ENCODE assay signal across 10 mouse cellular contexts in the genomic region with DNA sequence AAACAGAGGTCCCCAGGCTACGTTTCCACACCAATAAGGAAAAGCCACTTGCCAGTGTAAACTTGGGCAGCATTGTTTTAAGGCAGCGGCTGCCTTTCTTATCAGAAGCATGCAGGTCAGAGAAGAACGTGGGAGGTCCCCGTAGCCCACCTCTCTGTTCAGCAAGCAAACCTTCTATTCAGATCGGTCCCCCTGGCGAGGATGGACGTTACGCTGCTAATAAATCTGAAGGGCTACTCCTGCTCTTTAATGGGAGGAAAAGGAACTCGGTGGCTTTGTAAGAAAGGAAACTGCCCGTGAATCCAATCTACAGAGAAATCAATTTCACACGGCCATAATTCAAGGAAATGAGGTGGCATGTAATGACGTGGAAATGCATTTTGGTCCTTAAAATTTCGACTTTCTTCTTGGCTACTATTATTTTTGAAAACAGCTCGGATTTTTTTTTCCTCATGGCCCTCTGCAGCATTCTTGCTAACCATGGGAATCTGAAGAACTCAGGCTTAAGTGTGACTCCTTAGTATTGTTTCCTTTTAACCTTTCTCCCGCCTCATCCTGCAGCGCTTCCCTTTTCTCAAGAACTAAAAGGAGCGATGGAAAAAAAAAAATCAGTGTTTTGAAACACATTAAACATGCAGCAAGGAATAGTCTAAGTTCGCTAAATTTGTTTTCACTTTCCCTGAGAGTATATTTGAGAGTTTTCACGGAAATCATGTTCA. TPM values are rescaled to one million over a fixed set of nuclear protein-coding genes. Genes with fewer than 3 reads are reported as not detected.
DNase-seq lines count a peak whose midpoint lies in the region; ATAC-seq lines count a peak whose summit lies in the region.
"Had no signal": no experiment of that assay in that cellular context is flagged by ENCODE, and none has a peak within 500 bp of the region (broad histone marks: within the 10 kb centered on the region; RNA-seq: fewer than 3 reads in every experiment).

No protein-coding gene starts in this region.

- ATAC-seq in forebrain, embryonic 14.5 days = no peak
- no peak for ATAC-seq in forebrain, embryonic 15.5 days (replicated peaks)
- no peak for ATAC-seq in hindbrain, embryonic 15.5 days (ENCODE audit: low FRiP score, low read depth)

- H3K9ac ChIP-seq in forebrain, embryonic 14.5 days (ENCODE audit: low read length) = 0 out of 2 replicates have a peak overlapping the region, but pooled peaks have one; percentile 17
- H3K9ac ChIP-seq in forebrain, embryonic 15.5 days (replicated peaks) = no peak overlapping the region
- no peak overlapping the region; the same call in 1 of the 2 replicates for H3K9ac ChIP-seq in hindbrain, embryonic 15.5 days

- no peaks in the 10 kb centered on the region for H3K9me3 ChIP-seq in forebrain, embryonic 14.5 days (replicated peaks; ENCODE audit: control insufficient read depth, low read length)
- no peaks in the 10 kb centered on the region for H3K9me3 ChIP-seq in forebrain, embryonic 15.5 days
- no peaks in the 10 kb centered on the region for H3K9me3 ChIP-seq in hindbrain, embryonic 15.5 days
- no peaks in the 10 kb centered on the region for H3K9me3 ChIP-seq in midbrain, embryonic 10.5 days (replicated peaks)

- no peak overlapping the region for H3K27ac ChIP-seq in forebrain, embryonic 14.5 days (ENCODE audit: low read depth, low read length)
- H3K27ac ChIP-seq in forebrain, embryonic 15.5 days (replicated peaks) = no peak overlapping the region
- H3K27ac ChIP-seq in hindbrain, embryonic 15.5 days (replicated peaks) = no peak overlapping the region
- H3K27ac ChIP-seq in midbrain, embryonic 10.5 days (replicated peaks) = no peak overlapping the region

- 0 out of 2 replicates have a peak, but pooled peaks cover 2% of the 10 kb centered on the region for H3K4me1 ChIP-seq in forebrain, embryonic 14.5 days (ENCODE audit: control insufficient read depth, insufficient read depth, low read length)
- no peaks in the 10 kb centered on the region for H3K4me1 ChIP-seq in forebrain, embryonic 15.5 days
- 0 out of 2 replicates have a peak, but pooled peaks cover 3% of the 10 kb centered on the region for H3K4me1 ChIP-seq in hindbrain, embryonic 15.5 days (replicated peaks)
- H3K4me1 ChIP-seq in midbrain, embryonic 10.5 days = 0 out of 2 replicates have a peak, but pooled peaks cover 3% of the 10 kb centered on the region

- H3K4me3 ChIP-seq in forebrain, embryonic 14.5 days (ENCODE audit: low read depth, low read length) = no peak overlapping the region
- H3K4me3 ChIP-seq in forebrain, embryonic 15.5 days = no peak overlapping the region
- peak overlapping the region; percentile 18 for H3K4me3 ChIP-seq in hindbrain, embryonic 15.5 days
- H3K4me3 ChIP-seq in midbrain, embryonic 10.5 days = peak overlapping the region; percentile 11; the same call in 1 of the 2 replicates

- DNase-seq in forebrain, embryonic 14.5 days (ENCODE audit: low spot score) = no peak
- peak; percentile 43 for DNase-seq in embryo, embryonic 11 days
- DNase-seq in midbrain, embryonic 10.5 days (ENCODE audit: low spot score) = no peak
- DNase-seq in layer of hippocampus, adult 11-12 months (ENCODE audit: low spot score) = no peak
- no peak for DNase-seq in layer of hippocampus, postnatal 10 days (ENCODE audit: low spot score in 2 of 2)
- no peak for DNase-seq in frontal cortex, postnatal 14 days (ENCODE audit: low spot score in 2 of 2)
- DNase-seq: adrenal gland, adult 8-10 months had no signal

- H3K27me3 ChIP-seq in forebrain, embryonic 14.5 days (replicated peaks; ENCODE audit: control insufficient read depth, insufficient read depth, low read length) = no peaks in the 10 kb centered on the region
- no peaks in the 10 kb centered on the region for H3K27me3 ChIP-seq in forebrain, embryonic 15.5 days
- H3K27me3 ChIP-seq in hindbrain, embryonic 15.5 days = no peaks in the 10 kb centered on the region
- H3K27me3 ChIP-seq in midbrain, embryonic 10.5 days (ENCODE audit: low read depth, poor library complexity, severe bottlenecking) = peaks cover 4% of the 10 kb centered on the region; the same call in 1 of the 2 replicates

- peak overlapping the region; percentile 33; the same call in 1 of the 2 replicates for H3K4me2 ChIP-seq in forebrain, embryonic 14.5 days (ENCODE audit: low read length)
- H3K4me2 ChIP-seq in forebrain, embryonic 15.5 days (replicated peaks) = no peak overlapping the region; the same call in 1 of the 2 replicates
- H3K4me2 ChIP-seq in hindbrain, embryonic 15.5 days = peak overlapping the region; percentile 45

- WGBS in forebrain, embryonic 14.5 days = 41% methylated on average over 19 of the region's 19 CpGs
- 41% methylated on average over 19 of the region's 19 CpGs for WGBS in forebrain, embryonic 15.5 days
- 34% methylated on average over 19 of the region's 19 CpGs for WGBS in hindbrain, embryonic 15.5 days
- WGBS in midbrain, embryonic 10.5 days = 57% methylated on average over 19 of the region's 19 CpGs

- no peaks in the 10 kb centered on the region for H3K36me3 ChIP-seq in forebrain, embryonic 14.5 days (ENCODE audit: control insufficient read depth, insufficient read depth, low read length)
- H3K36me3 ChIP-seq in forebrain, embryonic 15.5 days = no peaks in the 10 kb centered on the region
- no peaks in the 10 kb centered on the region for H3K36me3 ChIP-seq in hindbrain, embryonic 15.5 days
- no peaks in the 10 kb centered on the region for H3K36me3 ChIP-seq in midbrain, embryonic 10.5 days

RNA-seq across cellular contexts. Expression of gene Asb5, which starts 42.7 kb away (rescaled TPM):
- polyA plus RNA-seq in forebrain, embryonic 14.5 days (2014; fragmentation: Nextera tagmentation; extraction: Ambion mirVana) = 4.0 and 5.2 TPM in 2 replicates
- 6.1 and 7.7 TPM in 2 replicates for polyA plus RNA-seq in forebrain, embryonic 15.5 days (2015; fragmentation: Nextera tagmentation; extraction: Ambion mirVana)
- 6.0 and 6.4 TPM in 2 replicates for polyA plus RNA-seq in hindbrain, embryonic 15.5 days (2015; fragmentation: Nextera tagmentation; extraction: Ambion mirVana)
- polyA plus RNA-seq in midbrain, embryonic 10.5 days (2016; fragmentation: Nextera tagmentation; extraction: Ambion mirVana) = 3.7 and 7.1 TPM in 2 replicates
- total RNA-seq in layer of hippocampus, postnatal 10 days (2021) = 1 to 10 TPM; 1.5 to 2.7 TPM
- total RNA-seq: hematopoietic stem cell, adult 5-6 weeks had no signal

RNA-seq across cellular contexts. Expression of gene Spcs3, which starts 43.1 kb away (rescaled TPM):
- 60.8 and 66.8 TPM in 2 replicates for polyA plus RNA-seq in forebrain, embryonic 14.5 days (2014; fragmentation: Nextera tagmentation; extraction: Ambion mirVana)
- 58.9 and 60.6 TPM in 2 replicates for polyA plus RNA-seq in forebrain, embryonic 15.5 days (2015; fragmentation: Nextera tagmentation; extraction: Ambion mirVana)
- polyA plus RNA-seq in hindbrain, embryonic 15.5 days (2015; fragmentation: Nextera tagmentation; extraction: Ambion mirVana) = 45.7 TPM in 2 replicates
- polyA plus RNA-seq in midbrain, embryonic 10.5 days (2016; fragmentation: Nextera tagmentation; extraction: Ambion mirVana) = 90.3 and 95.5 TPM in 2 replicates
- total RNA-seq in layer of hippocampus, postnatal 10 days (2021) = 10 to 100 TPM; 36.1 to 37.1 TPM

Comparison
In these comparisons a context has a peak if more than half of its experiments do, and no peak if none do; other contexts are left out.
1. H3K4me3 ChIP-seq: peak in hindbrain, embryonic 15.5 days (single experiment) and midbrain, embryonic 10.5 days (single experiment); none in forebrain, embryonic 14.5 days (single experiment) and forebrain, embryonic 15.5 days (single experiment).